Mouse (Mus musculus) skeletal muscle tissue, adult 2 months (tissue): ENCODE data around the gene Lmcd1.
A peak's percentile ranks its signal among the peaks of the same experiment; 100 is the strongest.

ENCODE experiments used
- DNase-seq: peaks from one replicate; pipeline ENCODE4 v3.0.0-alpha.2; 2012; ENCODE audit warnings: low read depth, low spot score

Lmcd1 gene

GRCm38 (mm10) chr6:112287671-112288070 is 14.1 kb downstream of the Lmcd1 start:
- DNase-seq = no peak

DNA sequence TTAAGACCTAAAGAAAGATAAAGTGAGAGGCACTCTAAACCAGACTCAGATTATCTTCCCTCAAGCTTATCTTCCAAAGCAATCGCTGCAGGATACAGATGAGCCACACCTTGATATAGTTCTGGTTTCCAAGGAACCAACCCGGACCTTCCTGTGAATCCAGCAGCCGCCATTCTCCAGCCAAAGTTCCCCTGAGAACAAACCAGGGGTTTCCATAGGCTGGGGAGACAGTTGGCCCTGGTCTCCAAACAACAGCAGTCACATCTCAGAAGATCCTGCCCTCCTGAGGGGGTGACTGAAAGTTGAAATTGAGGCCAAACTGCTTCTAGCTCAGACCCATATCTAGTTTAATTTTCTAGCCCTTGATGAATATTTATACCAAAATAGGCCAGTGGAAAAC is 14.7 kb downstream of the Lmcd1 start:
- DNase-seq = no peak

GRCm38 (mm10) chr6:112291146-112291545 is 17.6 kb downstream of the Lmcd1 start:
- no peak for DNase-seq

- no peak for DNase-seq
Observed at GRCm38 (mm10) chr6:112293320-112293719, 19.8 kb downstream of the Lmcd1 start.

GRCm38 (mm10) chr6:112295269-112295668 is 21.7 kb downstream of the Lmcd1 start:
- DNase-seq = no peak

GRCm38 (mm10) chr6:112300146-112300545 is 26.6 kb downstream of the Lmcd1 start:
- DNase-seq = no peak

DNA sequence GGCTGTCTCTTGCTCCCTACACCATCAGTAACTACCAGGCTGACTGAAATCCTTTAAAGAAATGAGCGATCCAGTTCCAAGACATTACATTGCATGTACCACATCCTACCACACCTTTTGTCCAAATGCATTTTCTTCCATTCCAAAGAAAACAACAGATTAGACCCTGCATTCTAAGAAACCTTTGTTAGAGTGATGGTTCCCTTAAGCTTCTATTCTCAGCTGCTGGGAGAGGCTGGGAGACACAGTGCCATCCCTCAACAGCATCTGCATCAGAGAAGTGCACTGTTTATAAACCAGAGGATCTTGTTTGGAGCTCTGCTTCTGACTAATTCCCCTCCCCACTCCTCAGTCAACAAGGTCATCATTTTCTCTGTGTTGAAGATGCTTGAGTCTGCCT is 27.1 kb downstream of the Lmcd1 start:
- no peak for DNase-seq

DNA sequence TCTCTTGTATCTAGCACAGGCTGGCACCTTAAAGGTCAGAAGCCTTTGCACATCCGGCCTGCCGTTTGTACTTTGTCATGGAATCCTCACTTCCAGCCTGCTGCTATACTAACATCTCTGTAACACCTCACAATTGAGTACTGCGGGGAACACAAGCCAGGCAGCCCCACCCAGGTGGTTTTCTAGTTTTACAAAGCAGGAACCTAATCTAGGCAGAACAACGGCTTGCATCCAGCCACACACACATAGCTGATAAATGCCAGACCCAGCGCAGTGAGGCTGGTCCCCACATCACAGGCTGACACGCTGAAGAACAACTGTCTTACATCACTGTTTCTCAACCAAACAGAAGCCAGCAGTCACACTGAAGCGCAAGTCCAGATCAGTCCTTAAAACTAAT is 28.7 kb downstream of the Lmcd1 start:
- DNase-seq = no peak

DNA sequence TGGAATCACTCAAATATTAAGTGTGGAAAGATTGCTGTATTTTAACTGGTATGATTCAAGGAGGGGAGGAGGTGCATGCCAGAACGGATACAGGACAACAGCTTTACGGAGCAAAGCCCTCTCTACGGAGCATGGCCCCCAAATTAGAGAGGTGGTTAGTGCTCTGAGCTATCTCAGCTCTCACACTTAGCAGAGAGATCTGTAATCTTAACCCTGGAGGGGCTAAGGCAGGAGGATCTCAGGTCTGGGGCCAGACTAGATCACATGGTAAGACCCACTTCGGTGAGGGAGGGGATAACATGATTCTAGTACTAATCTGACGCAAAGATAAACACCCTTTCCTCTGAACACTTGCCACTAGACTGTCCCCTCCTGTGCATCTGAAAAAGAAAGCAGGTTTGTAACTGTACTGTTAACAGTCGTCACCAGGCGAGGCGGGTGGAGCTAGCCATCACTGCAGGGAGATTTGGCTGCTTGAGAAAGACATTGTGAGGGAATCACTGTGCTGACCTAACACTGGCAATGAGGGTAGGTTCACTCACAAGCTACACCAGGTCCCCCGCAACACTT is 29.3 kb downstream of the Lmcd1 start:
- no peak for DNase-seq

- peak; percentile 48 for DNase-seq
Observed at GRCm38 (mm10) chr6:112304751-112305150, 31.2 kb downstream of the Lmcd1 start.

GRCm38 (mm10) chr6:112309330-112309938 is 35.9 kb downstream of the Lmcd1 start:
- no peak for DNase-seq

GRCm38 (mm10) chr6:112311385-112311784 is 37.8 kb downstream of the Lmcd1 start:
- DNase-seq = no peak

- no peak for DNase-seq
Observed at GRCm38 (mm10) chr6:112319449-112319848, 45.9 kb downstream of the Lmcd1 start.

DNA sequence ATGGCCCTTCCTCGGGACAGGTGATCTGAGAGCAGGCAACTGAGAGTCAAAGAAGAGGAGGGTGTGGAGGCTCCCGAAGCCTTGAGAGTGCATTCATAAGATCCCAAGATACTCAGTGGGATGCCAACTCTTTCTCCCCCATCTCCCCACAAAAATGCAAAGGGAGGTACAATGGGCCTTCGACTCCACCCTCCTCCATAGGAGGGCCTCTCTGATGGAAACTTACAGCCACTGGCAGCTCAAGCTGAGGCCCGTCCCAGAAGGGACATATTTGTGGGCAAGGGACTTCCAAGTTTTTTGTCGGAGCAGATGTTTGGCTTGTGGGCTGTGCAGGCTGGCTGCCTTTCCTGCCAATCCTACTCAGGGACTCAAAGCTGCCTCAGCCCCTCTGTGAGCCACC is 47.1 kb downstream of the Lmcd1 start:
- DNase-seq = peak; percentile 24

DNA sequence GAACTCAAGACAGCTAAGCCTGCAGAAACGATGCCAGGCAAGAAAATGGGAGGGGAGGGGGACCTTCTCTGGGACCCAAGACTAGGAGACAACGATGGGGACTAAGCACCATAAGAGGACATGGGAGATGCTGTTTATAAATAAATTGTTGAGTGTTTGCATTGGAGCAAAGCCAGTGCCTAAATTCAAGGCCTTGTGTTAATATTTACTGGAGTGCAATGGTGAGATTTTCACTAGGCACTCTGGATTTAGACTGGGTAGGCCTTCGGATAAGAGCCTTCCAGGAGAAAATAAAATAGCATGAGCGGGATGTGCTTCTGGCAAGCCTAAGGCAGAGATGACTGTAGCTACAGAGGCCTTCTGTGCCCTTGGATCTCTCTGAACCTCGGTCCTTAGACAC is 49.4 kb downstream of the Lmcd1 start:
- no peak for DNase-seq

- DNase-seq = no peak
Observed at GRCm38 (mm10) chr6:112325213-112325612, 51.7 kb downstream of the Lmcd1 start.

DNA sequence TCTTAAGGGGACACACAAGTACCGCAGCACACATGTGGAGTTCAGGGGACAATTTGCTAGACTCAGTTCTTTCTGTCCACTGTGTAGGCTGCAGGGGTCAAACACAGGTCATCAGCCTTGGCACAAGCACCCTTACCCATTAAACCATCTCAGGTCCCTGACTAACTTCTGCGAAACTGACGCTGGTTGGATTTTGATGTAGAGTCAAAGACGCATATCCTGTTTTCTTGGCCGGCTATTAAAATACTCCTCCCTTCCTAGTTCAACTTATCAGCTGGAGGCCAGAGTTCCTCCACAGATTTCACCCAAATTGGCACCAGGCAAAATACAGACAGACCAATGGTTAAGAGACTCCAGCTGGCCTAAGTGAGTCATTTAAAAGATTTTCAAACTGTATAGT is 54.2 kb downstream of the Lmcd1 start:
- peak; percentile 14 for DNase-seq

DNA sequence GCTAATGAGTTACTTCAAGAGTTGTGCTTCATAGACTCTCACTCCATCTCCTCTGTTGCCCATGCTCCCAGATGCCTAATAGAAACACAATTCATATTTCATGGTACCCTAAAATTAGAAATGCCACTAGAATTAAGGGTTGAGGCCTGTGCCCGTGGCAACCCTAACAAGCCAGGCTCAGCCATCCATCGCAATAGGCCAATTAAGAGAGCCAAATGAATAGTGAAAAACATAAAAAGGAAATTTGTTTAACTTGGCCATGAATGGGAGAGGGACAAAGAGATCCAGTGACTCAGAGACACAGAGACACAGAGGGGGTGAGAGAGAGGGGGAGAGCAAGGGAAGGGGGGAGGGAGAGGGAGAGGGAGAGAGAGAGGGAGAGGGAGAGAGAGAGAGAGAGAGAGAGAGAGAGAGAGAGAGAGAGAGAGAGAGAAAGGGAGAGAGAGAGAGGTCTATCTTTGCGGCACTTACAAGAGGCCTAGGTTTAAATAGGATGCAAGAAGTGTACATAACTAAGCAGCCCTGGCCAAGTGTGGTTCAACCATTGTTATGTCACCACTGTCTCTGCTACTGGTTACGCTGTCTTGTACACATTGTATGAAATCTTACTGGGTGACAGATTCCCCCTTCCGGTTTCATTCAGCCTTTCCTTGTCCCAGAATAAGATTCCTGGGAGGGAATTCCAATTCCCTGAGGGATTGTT is 57.1 kb downstream of the Lmcd1 start:
- DNase-seq = no peak

GRCm38 (mm10) chr6:112331223-112331598 is 57.7 kb downstream of the Lmcd1 start:
- DNase-seq = no peak

DNA sequence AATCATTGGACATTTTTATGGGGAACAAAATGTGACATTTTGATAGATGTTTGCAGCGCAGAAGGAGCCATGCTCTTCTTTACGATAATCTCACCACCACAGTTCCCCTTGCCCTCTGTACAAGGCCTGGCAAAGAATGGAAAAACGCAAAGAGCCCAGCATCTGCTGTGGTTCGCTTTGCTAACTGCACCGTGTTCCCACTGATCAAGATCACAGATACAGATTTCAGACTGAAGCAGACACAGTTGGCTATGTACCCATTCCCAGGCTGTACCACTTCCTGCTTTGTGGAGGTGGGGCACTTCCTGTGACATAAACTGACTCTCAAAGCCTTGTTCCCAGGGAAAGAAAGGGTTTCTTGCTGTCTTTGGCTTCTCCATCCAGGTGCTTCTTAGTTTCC is 60.4 kb downstream of the Lmcd1 start:
- no peak for DNase-seq

DNA sequence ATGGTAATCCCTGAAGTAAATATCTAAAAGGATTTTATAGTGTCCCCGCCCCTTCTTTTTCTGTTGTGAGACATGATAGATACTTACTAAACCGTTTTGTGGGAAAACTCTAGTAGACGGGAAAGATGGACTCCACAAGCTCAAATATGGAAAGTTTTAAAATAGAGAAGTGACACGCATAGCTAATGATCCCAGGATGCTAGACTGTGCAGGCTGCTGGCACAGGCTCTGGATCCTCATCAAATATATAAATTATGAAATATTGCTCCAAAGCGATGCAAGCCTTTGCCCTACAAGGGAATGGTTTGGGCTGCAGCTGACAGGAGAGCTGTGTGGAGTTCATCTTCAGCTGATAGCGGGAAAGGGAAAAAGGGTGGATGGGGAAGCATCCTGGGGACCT is 64.1 kb downstream of the Lmcd1 start:
- no peak for DNase-seq

DNA sequence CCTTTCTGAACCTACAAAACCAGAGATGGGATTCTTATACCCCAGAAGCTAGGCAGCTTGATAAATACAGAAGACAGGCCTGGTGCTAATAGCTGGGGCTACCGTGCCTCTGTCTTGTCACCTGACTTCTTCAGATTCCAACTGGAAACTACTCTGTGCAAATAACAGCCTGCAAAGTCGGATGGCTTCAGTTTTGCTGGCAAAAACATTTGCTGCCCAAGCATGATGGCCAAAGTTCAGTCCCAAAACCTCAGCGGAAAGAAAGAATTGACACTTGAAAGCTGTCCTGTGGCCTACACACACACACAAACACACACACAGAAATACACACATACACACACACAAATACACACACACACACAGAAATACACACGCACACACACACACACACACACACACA is 65.5 kb downstream of the Lmcd1 start:
- no peak for DNase-seq

DNA sequence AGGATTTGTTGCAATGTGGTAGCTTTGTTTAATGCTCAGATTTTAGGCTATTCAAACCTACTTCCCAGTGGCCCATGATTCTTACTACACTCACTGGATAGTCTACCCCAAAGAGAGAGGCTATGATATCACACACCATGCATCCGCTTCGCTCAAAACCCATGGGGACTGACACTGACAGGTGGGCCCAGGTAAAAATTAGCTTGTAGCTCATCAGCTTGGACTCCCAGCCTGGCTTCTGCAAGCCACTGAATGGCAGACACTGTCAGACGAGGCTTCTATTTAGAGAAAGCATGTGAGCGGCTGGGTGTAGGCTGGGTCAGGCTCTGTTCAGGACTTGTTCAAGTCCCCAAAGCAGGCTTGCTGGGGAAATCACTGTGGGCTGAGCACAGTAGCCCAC is 76.9 kb downstream of the Lmcd1 start:
- DNase-seq = peak; percentile 43
